ENCODE assay signal across 24 mouse cellular contexts in genomic region chr16:34557891-34558290, GRCm38 (mm10). TPM values are rescaled to one million over a fixed set of nuclear protein-coding genes. Genes with fewer than 3 reads are reported as not detected.
A peak's percentile ranks its signal among the peaks of the same experiment; 100 is the strongest.
DNase-seq lines count a peak whose midpoint lies in the region; ATAC-seq lines count a peak whose summit lies in the region.
"Had no signal": no experiment of that assay in that cellular context is flagged by ENCODE, and none has a peak within 500 bp of the region (broad histone marks: within the 10 kb centered on the region; RNA-seq: fewer than 3 reads in every experiment).

No protein-coding gene starts in this region.

- H3K36me3 ChIP-seq in heart, embryonic 12.5 days, result no peaks in the 10 kb centered on the region
- H3K36me3 ChIP-seq in limb, embryonic 12.5 days, result no peaks in the 10 kb centered on the region
- no peaks in the 10 kb centered on the region for H3K36me3 ChIP-seq in limb, embryonic 10.5 days
- H3K36me3 ChIP-seq: embryonic facial prominence, embryonic 10.5 days; embryonic facial prominence, embryonic 13.5 days; forebrain, embryonic 12.5 days; forebrain, embryonic 15.5 days; heart, embryonic 15.5 days; hindbrain, embryonic 12.5 days; hindbrain, embryonic 15.5 days had no signal

- peaks cover 38% of the 10 kb centered on the region for H3K4me1 ChIP-seq in heart, embryonic 12.5 days (replicated peaks)
- peaks cover 25% of the 10 kb centered on the region for H3K4me1 ChIP-seq in limb, embryonic 12.5 days (replicated peaks)
- peaks cover 23% of the 10 kb centered on the region for H3K4me1 ChIP-seq in limb, embryonic 10.5 days

- no peak overlapping the region for H3K27ac ChIP-seq in heart, embryonic 12.5 days (ENCODE audit: poor library complexity, severe bottlenecking)
- no peak overlapping the region for H3K27ac ChIP-seq in limb, embryonic 12.5 days
- no peak overlapping the region for H3K27ac ChIP-seq in limb, embryonic 10.5 days
- H3K27ac ChIP-seq: embryonic facial prominence, embryonic 10.5 days; embryonic facial prominence, embryonic 13.5 days; forebrain, embryonic 12.5 days; forebrain, embryonic 15.5 days; heart, embryonic 15.5 days; hindbrain, embryonic 12.5 days; hindbrain, embryonic 15.5 days had no signal

- WGBS in heart, embryonic 12.5 days, result 33% methylated on average over 6 of the region's 6 CpGs
- 24% methylated on average over 6 of the region's 6 CpGs for WGBS in limb, embryonic 12.5 days
- WGBS in limb, embryonic 10.5 days, result 30% methylated on average over 6 of the region's 6 CpGs

- DNase-seq in embryo, embryonic 11 days, result peak; percentile 25
- DNase-seq in embryo, embryonic 10 days (ENCODE audit: low spot score), result no peak
- no peak for DNase-seq in heart, postnatal 14 days
- no peak for DNase-seq in limb, embryonic 10.5 days (ENCODE audit: low spot score)
- peak; percentile 6 for DNase-seq in yolk sac, embryonic 10.5 days (ENCODE audit: low spot score)
- DNase-seq: adrenal gland, postnatal 10 days; adrenal gland, postnatal 36 days; cerebellum, adult 18-20 months; cerebellum, adult 9-10 months; cerebellum, postnatal 14 days; gastrocnemius, postnatal 25 days; heart, postnatal 10 days had no signal

- intact Hi-C loops in heart, postnatal 14 days (cut with DNase I), result no loop called here

- H3K9me3 ChIP-seq in heart, embryonic 12.5 days (replicated peaks), result no peaks in the 10 kb centered on the region
- H3K9me3 ChIP-seq in limb, embryonic 12.5 days, result no peaks in the 10 kb centered on the region
- no peaks in the 10 kb centered on the region for H3K9me3 ChIP-seq in limb, embryonic 10.5 days (replicated peaks)
- H3K9me3 ChIP-seq: embryonic facial prominence, embryonic 10.5 days; embryonic facial prominence, embryonic 13.5 days; forebrain, embryonic 12.5 days; forebrain, embryonic 15.5 days; heart, embryonic 15.5 days; hindbrain, embryonic 12.5 days; hindbrain, embryonic 15.5 days had no signal

- no peak overlapping the region for H3K4me3 ChIP-seq in heart, embryonic 12.5 days
- no peak overlapping the region for H3K4me3 ChIP-seq in limb, embryonic 12.5 days (replicated peaks)
- no peak overlapping the region for H3K4me3 ChIP-seq in limb, embryonic 10.5 days
- H3K4me3 ChIP-seq: embryonic facial prominence, embryonic 10.5 days; embryonic facial prominence, embryonic 13.5 days; erythroblast, embryonic 14.5 days; forebrain, embryonic 12.5 days; forebrain, embryonic 15.5 days; heart, embryonic 15.5 days; hindbrain, embryonic 12.5 days; hindbrain, embryonic 15.5 days had no signal

- H3K9ac ChIP-seq in heart, embryonic 12.5 days, result no peak overlapping the region
- H3K9ac ChIP-seq in limb, embryonic 12.5 days (replicated peaks), result no peak overlapping the region
- H3K9ac ChIP-seq: embryonic facial prominence, embryonic 13.5 days; forebrain, embryonic 12.5 days; forebrain, embryonic 15.5 days; heart, embryonic 15.5 days; hindbrain, embryonic 12.5 days; hindbrain, embryonic 15.5 days had no signal

- no peaks in the 10 kb centered on the region for H3K27me3 ChIP-seq in heart, embryonic 12.5 days (replicated peaks)
- H3K27me3 ChIP-seq in limb, embryonic 12.5 days, result no peaks in the 10 kb centered on the region
- no peaks in the 10 kb centered on the region for H3K27me3 ChIP-seq in limb, embryonic 10.5 days (ENCODE audit: low read depth, poor library complexity, severe bottlenecking)
- H3K27me3 ChIP-seq: embryonic facial prominence, embryonic 13.5 days; forebrain, embryonic 12.5 days; forebrain, embryonic 15.5 days; heart, embryonic 15.5 days; hindbrain, embryonic 12.5 days; hindbrain, embryonic 15.5 days; Patski had no signal

- no peak for ATAC-seq in heart, embryonic 12.5 days (ENCODE audit: insufficient number of reproducible peaks, low FRiP score)
- ATAC-seq in limb, embryonic 12.5 days (ENCODE audit: insufficient number of reproducible peaks, insufficient read depth, low FRiP score, low TSS enrichment, low read depth), result no peak
- ATAC-seq: forebrain, embryonic 15.5 days; Patski had no signal

- peak overlapping the region; percentile 14; the same call in 1 of the 2 replicates for H3K4me2 ChIP-seq in heart, embryonic 12.5 days
- H3K4me2 ChIP-seq in limb, embryonic 12.5 days, result peak overlapping the region; percentile 6; the same call in 1 of the 2 replicates
- H3K4me2 ChIP-seq: embryonic facial prominence, embryonic 13.5 days; forebrain, embryonic 12.5 days; forebrain, embryonic 15.5 days; heart, embryonic 11.5 days; heart, embryonic 15.5 days; hindbrain, embryonic 12.5 days; hindbrain, embryonic 15.5 days had no signal

RNA-seq across cellular contexts. Expression of gene Kalrn, which starts 15.4 kb away (rescaled TPM):
- 29.3 and 30.5 TPM in 2 replicates for polyA plus RNA-seq in heart, embryonic 12.5 days (2016; fragmentation: Nextera tagmentation; extraction: Ambion mirVana)
- 10 to 100 TPM; 29.5 to 33.7 TPM for total RNA-seq in heart, postnatal 14 days (2021)
- 12.0 and 13.1 TPM in 2 replicates for polyA plus RNA-seq in limb, embryonic 12.5 days (2016; fragmentation: Nextera tagmentation; extraction: Ambion mirVana)
- polyA plus RNA-seq in limb, embryonic 10.5 days (2016; fragmentation: Nextera tagmentation; extraction: Ambion mirVana), result 8.0 and 8.3 TPM in 2 replicates

Comparison
In these comparisons a context has a peak if more than half of its experiments do, and no peak if none do; other contexts are left out.
1. DNase-seq: peak in embryo, embryonic 11 days (single experiment) and yolk sac, embryonic 10.5 days (single experiment); none in embryo, embryonic 10 days (single experiment), heart, postnatal 14 days (0 of 2) and limb, embryonic 10.5 days (single experiment).